Mouse (Mus musculus) hindbrain, embryonic 10.5 days (tissue): ENCODE data around the gene Olfr298. TPM values are rescaled to one million over a fixed set of nuclear protein-coding genes. Genes with fewer than 3 reads are reported as not detected.

Source experiments
- DNase-seq: peaks from one replicate; pipeline ENCODE4 v3.0.0-alpha.2; 2017; ENCODE audit warnings: low spot score
- H3K27ac ChIP-seq: fragments of 300-500 bp; sonication (generic); 2 replicates; pipeline ENCODE4 v1.5.1; 2016; ENCODE audit warnings: mild to moderate bottlenecking, moderate library complexity
- H3K27me3 ChIP-seq: fragments of 300-500 bp; sonication (generic); 2 replicates; pipeline ENCODE4 v1.6.1; 2016; ENCODE audit warnings: mild to moderate bottlenecking; ENCODE audit not compliant: poor library complexity, insufficient read depth, severe bottlenecking
- H3K36me3 ChIP-seq: fragments of 300-500 bp; sonication (generic); 2 replicates; pipeline ENCODE4 v1.6.1; 2016; ENCODE audit warnings: mild to moderate bottlenecking, moderate library complexity
- H3K4me1 ChIP-seq: fragments of 300-500 bp; sonication (generic); replicated peaks from 2 replicates; pipeline ENCODE4 v1.6.1; 2016; ENCODE audit warnings: mild to moderate bottlenecking
- H3K4me3 ChIP-seq: fragments of 300-500 bp; sonication (generic); 2 replicates; pipeline ENCODE4 v1.5.1; 2016; ENCODE audit warnings: mild to moderate bottlenecking, moderate library complexity
- H3K9me3 ChIP-seq: fragments of 300-500 bp; sonication (generic); 2 replicates; pipeline ENCODE4 v1.6.1; 2016; ENCODE audit warnings: mild to moderate bottlenecking, moderate library complexity
- WGBS: fragments of 180-500 bp; shearing (Covaris S2); methylation state at CpG from one replicate; pipeline ENCODE4 v1.1.7; 2016; 5-methylcytosine and 5-hydroxymethylcytosine counted together
- polyA plus RNA-seq: library from polyadenylated mRNA; unstranded; fragments of >200 nt; fragmentation: Nextera tagmentation; extraction: Ambion mirVana; gene quantifications from 2 replicates; pipeline ENCODE4 v1.2.1, GENCODE M21; 2016

Gene Olfr298
- not detected in 2 replicates for polyA plus RNA-seq

DNA sequence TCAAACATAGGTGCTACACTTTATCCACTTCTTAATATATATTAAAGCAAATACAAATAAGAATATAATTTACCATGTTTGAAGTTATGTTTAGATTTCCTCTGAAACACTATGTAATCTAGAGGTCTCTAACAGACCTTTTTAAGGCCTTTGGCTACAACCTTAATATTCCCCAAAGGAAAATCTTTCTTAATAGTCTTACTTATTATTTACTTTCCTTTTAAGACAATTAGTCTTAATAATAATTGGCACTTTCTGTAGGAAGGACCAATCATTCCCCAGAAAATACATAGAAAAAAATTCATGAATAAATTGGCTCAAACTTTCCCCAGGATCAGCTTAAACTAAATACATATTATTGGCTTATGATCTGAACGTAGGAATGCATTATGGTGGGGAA, at the start of gene Olfr298:
Gene Olfr298 (minus strand): TSS at position 101 of the 400 bp plus-strand sequence.
- no peak for DNase-seq
- Histone ChIP-seq H3K9me3 (no peaks in the 10 kb centered on the region), H3K27ac (no peak within 1 kb of the TSS), H3K36me3 (no peaks in the 10 kb centered on the region), H3K4me3 (no peak within 1 kb of the TSS), H3K27me3 (no peaks in the 10 kb centered on the region), H3K4me1 (no peaks in the 10 kb centered on the region)
- 84% methylated on average over 1 of the region's 1 CpGs for WGBS

GRCm38 (mm10) chr7:86519668-86520067, 27.4 kb upstream of the Olfr298 start, which contains the start of gene Olfr297:
Olfr297 (plus strand) TSS chr7:86519968.
- H3K9me3 ChIP-seq, result no peaks in the 10 kb centered on the region
- H3K36me3 ChIP-seq, result no peaks in the 10 kb centered on the region
- no peaks in the 10 kb centered on the region for H3K27me3 ChIP-seq
- DNase-seq, result no peak
- no peak within 1 kb of the TSS for H3K27ac ChIP-seq
- H3K4me3 ChIP-seq, result no peak within 1 kb of the TSS
- no peaks in the 10 kb centered on the region for H3K4me1 ChIP-seq

GRCm38 (mm10) chr7:86459621-86460020, 32.7 kb downstream of the Olfr298 start, which contains the start of gene Olfr299:
Olfr299 (plus strand) TSS chr7:86459921.
- no peaks in the 10 kb centered on the region for H3K36me3 ChIP-seq

More at GRCm38 (mm10) chr7:86459621-86460020, 32.7 kb downstream of the Olfr298 start, which contains the start of gene Olfr299:
- no peak for DNase-seq
- WGBS, result 91% methylated on average over 1 of the region's 1 CpGs
- H3K9me3 ChIP-seq, result no peaks in the 10 kb centered on the region
- H3K27ac ChIP-seq, result no peak within 1 kb of the TSS
- H3K27me3 ChIP-seq, result no peaks in the 10 kb centered on the region
- H3K4me3 ChIP-seq, result no peak within 1 kb of the TSS
- H3K4me1 ChIP-seq, result no peaks in the 10 kb centered on the region

Other genes starting within 250 kb of the Olfr298 start
- not detected in 2 replicates for gene Vmn2r76, start 246.2 kb downstream of the Olfr298 start, polyA plus RNA-seq
- gene Olfr310, start 215.3 kb downstream of the Olfr298 start, polyA plus RNA-seq, result not detected in 2 replicates
- gene Olfr309, start 178.8 kb downstream of the Olfr298 start, polyA plus RNA-seq, result not detected in 2 replicates
- gene Olfr308, start 166.9 kb downstream of the Olfr298 start, polyA plus RNA-seq, result not detected in 2 replicates
- not detected in 2 replicates for gene Olfr307, start 154.9 kb downstream of the Olfr298 start, polyA plus RNA-seq
- gene Olfr305, start 125.6 kb downstream of the Olfr298 start, polyA plus RNA-seq, result not detected in 2 replicates
- not detected in 2 replicates for gene Olfr304, start 105.8 kb downstream of the Olfr298 start, polyA plus RNA-seq
- not detected in 2 replicates for gene Olfr303, start 94.7 kb downstream of the Olfr298 start, polyA plus RNA-seq
- not detected in 2 replicates for gene Olfr301, start 88.6 kb downstream of the Olfr298 start, polyA plus RNA-seq
- not detected in 2 replicates for gene Olfr299, start 32.6 kb downstream of the Olfr298 start, polyA plus RNA-seq
- gene Olfr297, start 27.5 kb upstream of the Olfr298 start, polyA plus RNA-seq, result not detected in 2 replicates
- gene Olfr295, start 91.4 kb upstream of the Olfr298 start, polyA plus RNA-seq, result not detected in 2 replicates
- not detected in 2 replicates for gene Olfr294, start 124.2 kb upstream of the Olfr298 start, polyA plus RNA-seq
- gene Olfr293, start 156.6 kb upstream of the Olfr298 start, polyA plus RNA-seq, result not detected in 2 replicates
- gene Olfr292, start 195.8 kb upstream of the Olfr298 start, polyA plus RNA-seq, result not detected in 2 replicates